Mouse (Mus musculus) limb, embryonic 15.5 days (tissue): ENCODE measurements at regions not wholly inside any gene's neighbourhood (a gene's known extent, or its start where the extent isn't known, plus 50 kb on each side); places are given as distances from the start of the nearest gene placed in this dataset.
"Not testable (repeated sequence)": the region's sequence is repeated elsewhere in the genome, so short reads cannot be mapped to it uniquely, and the experiment has no call there.

Source experiments
- ATAC-seq: fragments of 200-750 bp; cut with Nextera tagmentation; 2 replicates; pipeline ENCODE4 v1.8.0; 2017; ENCODE audit warnings: low read depth, moderate TSS enrichment; ENCODE audit not compliant: insufficient number of reproducible peaks, low FRiP score, low TSS enrichment
- H3K27ac ChIP-seq: fragments of 300-500 bp; sonication (generic); 2 replicates; pipeline ENCODE4 v1.5.1; 2015; ENCODE audit warnings: moderate library complexity, mild to moderate bottlenecking, inconsistent platforms
- H3K27me3 ChIP-seq: fragments of 300-500 bp; sonication (generic); 2 replicates; pipeline ENCODE4 v1.6.1; 2015; ENCODE audit warnings: inconsistent platforms
- H3K36me3 ChIP-seq: fragments of 300-500 bp; sonication (generic); 2 replicates; pipeline ENCODE4 v1.6.1; 2015; ENCODE audit warnings: inconsistent platforms
- H3K4me1 ChIP-seq: fragments of 300-500 bp; sonication (generic); 2 replicates; pipeline ENCODE4 v1.6.1; 2015; ENCODE audit warnings: inconsistent platforms
- H3K4me2 ChIP-seq: fragments of 300-500 bp; sonication (generic); 2 replicates; pipeline ENCODE4 v1.6.1; 2015; ENCODE audit warnings: mild to moderate bottlenecking, inconsistent platforms
- H3K4me3 ChIP-seq: fragments of 300-500 bp; sonication (generic); 2 replicates; pipeline ENCODE4 v1.5.1; 2015; ENCODE audit warnings: mild to moderate bottlenecking, inconsistent platforms
- H3K9ac ChIP-seq: fragments of 300-500 bp; sonication (generic); 2 replicates; pipeline ENCODE4 v1.6.1; 2015; ENCODE audit warnings: inconsistent platforms
- H3K9me3 ChIP-seq: fragments of 300-500 bp; sonication (generic); 2 replicates; pipeline ENCODE4 v1.6.1; 2016; ENCODE audit warnings: inconsistent platforms
- whole genome bisulfite sequencing: fragments of 180-500 bp; shearing (Covaris S2); methylation state at CpG from one replicate; pipeline ENCODE4 v1.1.7; 2015; 5-methylcytosine and 5-hydroxymethylcytosine counted together

DNA sequence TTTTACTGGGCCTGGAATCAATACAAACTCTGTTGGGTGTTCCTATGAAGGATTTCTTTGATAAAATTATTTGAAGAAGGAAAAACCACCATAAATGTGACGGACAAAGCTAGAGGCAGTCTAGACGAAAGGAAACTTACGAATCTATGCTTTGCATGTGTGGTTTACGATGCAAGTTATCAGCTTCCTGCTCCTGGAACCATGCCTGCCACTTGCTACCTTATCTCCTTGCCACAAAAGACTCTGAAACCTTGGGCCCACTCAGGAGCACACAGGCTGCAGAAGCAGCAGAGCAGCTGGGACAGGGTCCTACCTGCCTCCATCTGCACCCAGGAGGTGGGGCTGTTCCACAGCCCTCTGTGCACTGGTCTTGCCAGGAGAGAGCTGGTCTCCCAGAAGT is 287.5 kb downstream of the Arl6ip6 start:
- H3K4me1 ChIP-seq, H3K4me2 ChIP-seq, H3K4me3 ChIP-seq, ATAC-seq, H3K36me3 ChIP-seq, H3K9ac ChIP-seq, H3K27me3 ChIP-seq, H3K9me3 ChIP-seq, H3K27ac ChIP-seq: not testable (repeated sequence)
- WGBS: 66% methylated on average over 4 of the region's 4 CpGs

DNA sequence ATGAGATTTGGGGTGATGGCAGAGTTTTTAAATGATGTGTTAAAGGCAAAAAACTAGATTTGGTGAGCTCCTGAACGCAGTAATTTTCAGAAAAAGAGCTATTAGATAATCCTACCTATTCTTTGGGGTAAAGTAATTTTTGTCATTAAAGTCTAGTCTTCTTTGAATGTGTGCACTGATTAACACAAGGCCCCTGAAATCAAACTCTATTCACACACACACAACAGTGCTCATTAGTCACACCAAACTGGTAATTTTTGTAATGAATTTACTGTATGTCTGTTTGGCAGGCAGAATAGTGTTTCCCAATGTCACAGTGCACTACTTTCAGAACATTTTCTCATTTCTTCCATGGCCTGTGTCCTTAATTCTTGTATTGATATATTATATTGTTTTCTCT is 296.8 kb downstream of the Arl6ip6 start:
- Histone ChIP-seq H3K27ac (no peak overlapping the region), H3K4me2 (no peak overlapping the region), H3K27me3 (no peaks in the 10 kb centered on the region), H3K9me3 (no peaks in the 10 kb centered on the region), H3K9ac (no peak overlapping the region), H3K4me1 (no peaks in the 10 kb centered on the region), H3K4me3 (no peak overlapping the region), H3K36me3 (no peaks in the 10 kb centered on the region)
- no peak for ATAC-seq
- WGBS: 76% methylated on average over 1 of the region's 1 CpGs

DNA sequence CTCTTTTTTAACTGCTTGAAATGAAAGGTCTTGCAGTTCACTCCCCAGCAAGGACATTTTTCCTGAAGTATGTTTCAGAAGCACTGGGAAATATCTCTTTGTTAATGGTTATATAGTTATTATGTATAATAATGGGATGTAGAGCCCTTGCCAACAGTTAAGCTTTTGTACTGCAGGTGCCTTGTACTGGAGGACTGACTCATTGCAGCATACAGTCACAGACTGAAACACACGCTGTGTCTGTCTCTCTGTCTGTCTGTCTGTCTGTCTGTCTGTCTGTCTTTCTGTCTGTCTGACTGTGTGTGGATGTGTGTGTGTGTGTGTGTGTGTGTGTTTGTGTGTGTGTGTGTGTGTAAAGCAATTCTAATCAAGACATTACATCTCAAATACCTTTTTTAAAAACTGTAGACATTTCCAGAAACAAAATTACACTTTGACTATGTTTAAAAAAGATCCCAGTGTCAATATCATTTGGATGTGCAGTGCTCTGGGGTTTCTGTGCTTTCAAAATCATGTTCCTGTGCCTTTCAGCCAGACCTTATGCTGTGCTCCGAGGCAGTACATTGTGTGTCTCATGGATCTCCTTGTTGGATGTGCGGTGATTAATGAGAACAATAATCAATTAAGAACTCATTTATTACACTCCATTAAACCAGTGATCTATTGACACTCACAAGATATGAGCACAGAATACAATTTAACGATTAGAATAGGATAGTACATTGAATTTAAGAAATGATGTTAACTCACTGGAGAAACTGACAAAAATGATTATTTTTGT is 299.5 kb downstream of the Arl6ip6 start:
- H3K27me3 ChIP-seq: no peaks in the 10 kb centered on the region
- no peaks in the 10 kb centered on the region for H3K9me3 ChIP-seq
- H3K4me2 ChIP-seq: no peak overlapping the region
- WGBS: 79% methylated on average over 4 of the region's 4 CpGs
- H3K4me3 ChIP-seq: no peak overlapping the region
- no peak overlapping the region for H3K27ac ChIP-seq
- no peaks in the 10 kb centered on the region for H3K36me3 ChIP-seq
- ATAC-seq: no peak
- H3K9ac ChIP-seq: no peak overlapping the region
- no peaks in the 10 kb centered on the region for H3K4me1 ChIP-seq

DNA sequence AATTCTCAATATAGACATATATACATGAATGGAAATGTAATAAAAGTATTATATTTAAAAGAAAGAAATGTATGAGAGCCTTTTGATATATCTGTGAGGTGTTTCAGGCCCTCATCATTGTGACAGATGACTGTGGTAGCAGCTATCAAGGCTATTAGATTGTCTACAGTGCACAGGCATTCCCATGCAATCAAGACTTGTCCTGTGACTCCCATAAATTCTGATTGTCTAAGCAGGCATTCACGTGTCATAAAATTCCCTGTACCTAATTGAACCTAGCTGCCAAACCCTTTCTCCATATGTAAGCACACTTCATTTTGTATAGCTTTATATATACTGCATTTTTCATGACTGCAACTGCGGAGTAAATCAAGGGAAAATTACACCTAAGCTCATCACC is 301.3 kb downstream of the Arl6ip6 start:
- no peak overlapping the region for H3K4me3 ChIP-seq
- H3K9ac ChIP-seq: no peak overlapping the region
- H3K4me1 ChIP-seq: no peaks in the 10 kb centered on the region
- H3K36me3 ChIP-seq: no peaks in the 10 kb centered on the region
- ATAC-seq: no peak
- H3K9me3 ChIP-seq: no peaks in the 10 kb centered on the region
- 53% methylated on average over 2 of the region's 2 CpGs for WGBS
- H3K4me2 ChIP-seq: no peak overlapping the region
- H3K27ac ChIP-seq: no peak overlapping the region
- no peaks in the 10 kb centered on the region for H3K27me3 ChIP-seq

DNA sequence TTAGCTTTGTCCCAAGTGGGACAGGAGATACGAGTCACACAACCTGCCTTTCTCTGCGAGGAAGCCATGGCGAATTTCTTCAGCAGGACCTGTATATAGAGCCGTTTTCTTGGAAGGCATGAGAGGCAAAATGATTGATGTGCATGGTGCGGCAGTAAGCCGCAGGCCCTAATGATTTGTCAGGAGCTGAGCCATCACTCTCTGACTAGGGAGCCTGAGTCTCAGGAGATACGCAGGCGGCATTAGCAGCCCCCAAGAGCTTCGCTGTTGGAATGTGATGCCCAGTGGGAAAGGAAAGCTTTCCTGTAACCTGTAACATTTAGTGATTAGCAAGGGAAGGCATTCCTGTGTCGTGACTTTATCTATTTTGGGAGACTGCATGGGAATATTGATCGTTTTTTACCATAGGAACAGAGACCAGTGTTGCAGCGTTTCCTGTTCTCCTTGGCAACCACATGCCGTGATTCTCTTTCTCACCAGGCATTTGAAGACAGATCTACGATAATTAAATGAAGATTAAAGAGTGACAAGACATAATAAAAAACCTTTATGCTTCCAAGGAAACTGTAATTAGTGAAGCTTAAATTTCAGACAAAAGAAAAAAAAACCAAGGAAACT is 310.2 kb downstream of the Arl6ip6 start:
- Histone ChIP-seq H3K27ac (no peak overlapping the region), H3K4me1 (no peaks in the 10 kb centered on the region), H3K9ac (no peak overlapping the region), H3K9me3 (no peaks in the 10 kb centered on the region), H3K36me3 (no peaks in the 10 kb centered on the region), H3K27me3 (no peaks in the 10 kb centered on the region), H3K4me2 (no peak overlapping the region), H3K4me3 (no peak overlapping the region)
- ATAC-seq: no peak
- WGBS: 45% methylated on average over 14 of the region's 14 CpGs

GRCm38 (mm10) chr2:53502275-53502667 is 310.7 kb downstream of the Arl6ip6 start:
- Histone ChIP-seq H3K9ac (no peak overlapping the region), H3K36me3 (no peaks in the 10 kb centered on the region)

GRCm38 (mm10) chr2:53542097-53542496 is 350.6 kb downstream of the Arl6ip6 start:
- Histone ChIP-seq H3K9me3 (no peaks in the 10 kb centered on the region), H3K4me1 (no peaks in the 10 kb centered on the region), H3K4me3 (no peak overlapping the region), H3K9ac (no peak overlapping the region), H3K27me3 (no peaks in the 10 kb centered on the region), H3K36me3 (no peaks in the 10 kb centered on the region), H3K27ac (no peak overlapping the region), H3K4me2 (no peak overlapping the region)
- 84% methylated on average over 2 of the region's 2 CpGs for WGBS
- no peak for ATAC-seq

More at GRCm38 (mm10) chr2:53502275-53502667, 310.7 kb downstream of the Arl6ip6 start:
- Histone ChIP-seq H3K9me3 (no peaks in the 10 kb centered on the region), H3K27me3 (no peaks in the 10 kb centered on the region), H3K4me3 (no peak overlapping the region), H3K27ac (no peak overlapping the region), H3K4me2 (no peak overlapping the region), H3K4me1 (no peaks in the 10 kb centered on the region)
- no peak for ATAC-seq
- 62% methylated on average over 4 of the region's 4 CpGs for WGBS

DNA sequence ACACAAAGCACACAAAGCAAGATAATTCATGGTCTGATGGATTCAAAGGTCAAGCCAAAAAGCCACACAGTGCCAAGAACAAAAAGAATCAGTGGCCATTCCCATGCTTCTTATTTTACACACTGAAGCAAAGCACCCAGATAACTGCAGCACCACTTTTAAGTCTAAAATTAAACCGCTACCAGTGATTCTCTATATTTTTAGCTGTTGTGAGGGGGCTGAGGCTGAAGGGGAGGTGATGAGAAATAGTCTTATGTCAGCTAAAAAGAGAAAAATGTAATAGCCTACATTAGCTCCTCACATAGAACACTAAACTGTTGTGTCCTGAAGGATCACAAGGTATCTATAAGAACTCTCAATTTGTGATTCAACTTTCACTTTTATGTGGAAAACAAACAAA is 382.5 kb downstream of the Arl6ip6 start:
- no peak overlapping the region for H3K4me2 ChIP-seq
- H3K9ac ChIP-seq: no peak overlapping the region
- H3K27me3 ChIP-seq: no peaks in the 10 kb centered on the region
- H3K36me3 ChIP-seq: no peaks in the 10 kb centered on the region
- no peaks in the 10 kb centered on the region for H3K9me3 ChIP-seq
- H3K4me1 ChIP-seq: no peaks in the 10 kb centered on the region
- no peak for ATAC-seq
- H3K27ac ChIP-seq: no peak overlapping the region
- 84% methylated on average over 1 of the region's 1 CpGs for WGBS
- no peak overlapping the region for H3K4me3 ChIP-seq

DNA sequence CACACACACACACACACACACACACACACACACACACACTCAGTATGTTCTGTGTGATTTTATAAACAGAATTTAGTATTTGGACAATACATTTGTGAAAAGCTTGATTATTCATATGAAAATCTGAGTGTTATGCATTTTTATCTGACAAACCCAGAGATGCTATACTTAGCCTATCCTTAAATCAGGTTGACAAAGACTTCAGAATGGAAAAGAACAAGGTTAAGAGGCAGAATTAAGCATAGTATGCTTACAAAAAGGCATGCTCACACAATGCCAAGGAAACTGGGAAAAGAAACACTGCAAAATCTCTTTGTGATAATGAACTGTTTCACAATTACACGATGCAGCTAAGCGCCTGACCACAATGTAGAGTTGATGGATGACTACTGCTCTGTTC is 414.3 kb downstream of the Arl6ip6 start:
- ATAC-seq: no peak
- 80% methylated on average over 2 of the region's 2 CpGs for WGBS
- no peak overlapping the region for H3K27ac ChIP-seq
- H3K9ac ChIP-seq: no peak overlapping the region
- H3K36me3 ChIP-seq: no peaks in the 10 kb centered on the region
- no peak overlapping the region for H3K4me3 ChIP-seq
- H3K4me2 ChIP-seq: no peak overlapping the region
- no peaks in the 10 kb centered on the region for H3K27me3 ChIP-seq
- H3K9me3 ChIP-seq: no peaks in the 10 kb centered on the region
- no peaks in the 10 kb centered on the region for H3K4me1 ChIP-seq

DNA sequence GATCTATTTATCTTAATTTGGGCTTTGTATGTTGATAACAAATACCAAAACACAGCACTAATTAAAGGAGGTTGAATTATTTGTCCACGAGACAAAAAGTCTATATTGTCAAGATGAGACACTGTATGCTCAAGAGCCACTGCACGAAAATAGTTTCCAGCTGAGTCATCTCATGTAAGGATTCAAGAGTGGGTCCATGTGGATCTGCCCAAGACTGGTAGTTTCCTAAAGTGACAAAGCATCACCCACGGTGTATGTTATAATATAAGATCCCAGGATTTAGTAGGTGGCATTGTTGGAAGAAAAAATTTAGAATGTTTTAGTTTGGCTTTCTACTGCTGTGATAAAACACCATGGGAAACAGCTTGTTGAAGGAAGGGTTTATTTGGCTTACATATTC is 428.2 kb downstream of the Arl6ip6 start:
- no peak overlapping the region for H3K4me2 ChIP-seq
- ATAC-seq: no peak
- no peaks in the 10 kb centered on the region for H3K36me3 ChIP-seq
- H3K4me3 ChIP-seq: no peak overlapping the region
- no peaks in the 10 kb centered on the region for H3K27me3 ChIP-seq
- 82% methylated on average over 3 of the region's 3 CpGs for WGBS
- H3K9me3 ChIP-seq: no peaks in the 10 kb centered on the region
- H3K4me1 ChIP-seq: no peaks in the 10 kb centered on the region
- H3K27ac ChIP-seq: no peak overlapping the region
- H3K9ac ChIP-seq: no peak overlapping the region

GRCm38 (mm10) chr2:53632816-53633474 is 441.4 kb downstream of the Arl6ip6 start:
- not testable (repeated sequence) for H3K4me2 ChIP-seq, H3K27me3 ChIP-seq, H3K36me3 ChIP-seq, H3K4me1 ChIP-seq, H3K27ac ChIP-seq, ATAC-seq, H3K9ac ChIP-seq, H3K9me3 ChIP-seq, H3K4me3 ChIP-seq
- 60% methylated on average over 19 of the region's 19 CpGs for WGBS

GRCm38 (mm10) chr2:53668599-53669372 is 416.6 kb downstream of the Rprm start:
- H3K9ac ChIP-seq: no peak overlapping the region
- H3K4me2 ChIP-seq: no peak overlapping the region
- WGBS: 71% methylated on average over 6 of the region's 6 CpGs
- no peaks in the 10 kb centered on the region for H3K9me3 ChIP-seq
- no peak overlapping the region for H3K27ac ChIP-seq
- H3K4me1 ChIP-seq: no peaks in the 10 kb centered on the region
- H3K36me3 ChIP-seq: no peaks in the 10 kb centered on the region
- H3K27me3 ChIP-seq: no peaks in the 10 kb centered on the region
- no peak for ATAC-seq
- no peak overlapping the region for H3K4me3 ChIP-seq
